Mouse (Mus musculus) liver, embryonic 13.5 days (tissue): ENCODE measurements around the gene Trpm7. TPM values are rescaled to one million over a fixed set of nuclear protein-coding genes. Genes with fewer than 3 reads are reported as not detected.

Experiments
- microRNA-seq: library from miRNA; unstranded; fragments of <30 nt; microRNA quantifications from one replicate; pipeline ENCODE4, GENCODE M21; 2016
- polyA plus RNA-seq: library from polyadenylated mRNA; unstranded; fragments of >200 nt; fragmentation: Nextera tagmentation; extraction: Ambion mirVana; gene quantifications from 2 replicates; pipeline ENCODE4 v1.2.1, GENCODE M21; 2015

Trpm7 gene
- polyA plus RNA-seq, 1 experiment from 2014 or later: 22.0 TPM

Small RNA genes within 50 kb of the gene (microRNA-seq; reads per million reads assigned to microRNA genes)
- gene Mir3473g: 1.2 reads per million

Other genes starting within 250 kb of the Trpm7 start
- 28.5 and 33.0 TPM in 2 replicates for gene Gabpb1, start 199.9 kb downstream of the Trpm7 start, polyA plus RNA-seq
- 18.0 and 25.6 TPM in 2 replicates for gene Usp8, start 168.9 kb downstream of the Trpm7 start, polyA plus RNA-seq
- 1.8 and 2.1 TPM in 2 replicates for gene Usp50, start 92.8 kb downstream of the Trpm7 start, polyA plus RNA-seq
- gene Sppl2a, start 57.0 kb upstream of the Trpm7 start, polyA plus RNA-seq: 24.0 and 28.2 TPM in 2 replicates
- 5.0 and 7.0 TPM in 2 replicates for gene Ap4e1, start 132.5 kb upstream of the Trpm7 start, polyA plus RNA-seq
- 71.8 and 72.2 TPM in 2 replicates for gene Blvra, start 194.4 kb upstream of the Trpm7 start, polyA plus RNA-seq